Mouse (Mus musculus): Measurements from ENCODE around the gene Clgn.
"Not testable (repeated sequence)": the region's sequence is repeated elsewhere in the genome, so short reads cannot be mapped to it uniquely, and the experiment has no call there.

The Clgn gene

DNA sequence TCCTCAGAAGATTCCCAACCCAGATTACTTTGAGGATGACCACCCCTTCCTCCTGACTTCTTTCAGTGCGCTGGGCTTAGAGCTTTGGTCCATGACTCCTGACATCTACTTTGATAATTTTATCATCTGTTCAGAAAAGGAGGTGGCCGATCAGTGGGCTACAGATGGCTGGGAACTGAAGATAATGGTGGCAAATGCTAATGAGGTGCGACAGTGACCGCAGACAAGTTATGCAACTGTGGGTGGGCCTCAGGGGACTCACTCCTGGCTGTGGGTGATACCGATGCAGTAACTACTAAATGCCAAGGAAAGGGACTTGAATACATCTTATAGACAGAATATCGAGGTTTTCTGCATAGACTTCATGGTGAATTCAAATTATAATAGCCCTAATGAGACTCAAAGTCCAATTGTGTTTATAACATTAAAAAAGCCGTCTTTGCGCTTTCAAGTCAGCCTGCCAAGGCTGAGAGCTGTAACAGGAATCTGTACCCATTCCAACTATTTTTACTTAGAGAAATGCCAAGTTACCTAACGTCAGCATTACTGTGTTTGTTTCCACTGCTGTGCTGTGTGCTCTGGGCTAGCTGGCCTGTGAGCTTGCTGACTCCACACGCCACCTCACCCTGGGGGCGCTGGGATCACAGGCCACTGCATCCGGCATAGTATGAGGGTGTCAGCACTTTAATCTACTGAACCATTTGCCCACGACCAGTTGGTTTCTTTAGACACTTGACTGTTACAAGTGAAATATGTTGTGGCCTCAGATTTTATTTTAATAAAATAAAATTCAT, 33.6 kb downstream of the Clgn start:
- no peak for DNase-seq

DNA sequence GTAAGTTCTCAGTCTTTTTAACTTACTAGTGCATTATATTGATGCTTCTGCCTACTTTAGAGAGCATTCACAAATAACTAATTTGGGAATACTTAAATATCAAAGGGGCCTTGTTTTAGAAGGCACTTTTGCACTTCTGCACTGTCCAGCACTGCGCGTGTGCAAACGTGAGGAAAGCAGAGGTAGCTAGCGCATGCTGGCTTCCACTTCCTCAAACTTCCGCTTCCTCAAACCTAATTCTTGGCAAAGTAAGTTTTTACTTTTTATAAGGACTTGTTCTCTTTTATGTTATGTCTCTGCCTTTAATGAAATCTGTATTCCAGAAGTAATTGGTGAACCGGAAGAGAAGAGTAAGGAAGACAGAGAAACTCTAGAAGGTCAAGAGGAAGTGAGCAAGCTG, 35.5 kb downstream of the Clgn start:
- no peak for DNase-seq

GRCm38 (mm10) chr8:83426104-83426759, 36.6 kb downstream of the Clgn start:
- no peak for DNase-seq

DNA sequence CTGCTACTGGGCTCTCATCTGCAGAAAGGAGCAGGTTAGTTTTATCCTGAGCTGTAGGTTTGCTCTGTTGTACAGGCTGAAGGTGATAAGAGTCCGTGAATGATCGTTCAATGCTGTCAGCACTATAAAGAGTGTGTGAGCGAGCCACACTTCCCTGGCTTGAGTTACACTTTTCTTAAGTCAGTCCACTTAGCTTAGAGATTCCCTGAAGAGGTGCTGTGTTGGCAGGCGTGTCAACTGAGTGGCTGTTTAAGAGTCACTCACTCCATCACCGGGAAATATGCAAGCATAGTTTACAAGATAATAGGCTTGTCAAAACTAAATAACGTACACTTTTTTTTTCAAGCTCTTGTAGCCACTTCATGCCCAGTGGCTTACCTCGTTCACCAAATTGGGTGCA, 37.3 kb downstream of the Clgn start:
- DNase-seq = no peak

DNA sequence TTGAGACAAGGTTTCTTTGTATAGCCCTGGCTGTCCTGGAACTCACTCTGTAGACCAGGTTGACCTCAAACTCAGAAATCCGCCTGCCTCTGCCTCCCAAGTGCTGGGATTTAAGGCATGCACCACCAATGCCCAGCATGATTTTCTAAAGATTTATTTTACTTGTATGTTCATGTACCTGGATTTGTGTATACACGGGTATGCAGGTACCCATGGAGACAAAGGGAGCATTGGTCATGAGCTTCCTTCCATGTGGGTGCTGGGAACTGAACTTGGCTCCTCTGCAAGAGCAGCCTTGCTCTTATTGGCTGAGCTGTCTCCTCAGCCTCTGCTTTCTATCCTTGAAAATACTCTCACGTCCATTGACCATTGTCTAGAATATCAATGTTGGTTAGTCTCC, 39.0 kb downstream of the Clgn start:
- not testable (repeated sequence) for DNase-seq

- DNase-seq = no peak
Measured at GRCm38 (mm10) chr8:83429071-83429524, 39.4 kb downstream of the Clgn start.

DNA sequence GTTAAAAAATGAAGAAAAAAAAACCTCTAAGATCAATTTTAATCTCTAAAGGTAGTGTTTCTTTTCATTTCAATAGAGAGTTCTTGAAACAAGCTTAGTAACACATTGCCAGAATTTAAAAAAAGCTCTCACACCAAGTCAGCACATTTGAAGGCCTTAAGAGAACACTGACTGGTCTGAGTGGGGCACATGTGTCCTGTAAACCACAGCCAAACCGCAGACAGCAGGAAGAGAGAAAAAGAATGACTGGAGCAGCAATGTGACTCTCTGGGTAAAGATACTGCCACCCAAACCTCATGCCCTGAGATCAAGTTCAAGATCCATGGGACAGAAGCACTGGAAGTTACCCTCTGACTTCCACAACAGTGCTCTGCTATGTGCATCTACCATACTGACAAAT, 47.4 kb downstream of the Clgn start:
- DNase-seq = no peak

GRCm38 (mm10) chr8:83441656-83442242, 52.1 kb downstream of the Clgn start:
- DNase-seq = no peak

DNA sequence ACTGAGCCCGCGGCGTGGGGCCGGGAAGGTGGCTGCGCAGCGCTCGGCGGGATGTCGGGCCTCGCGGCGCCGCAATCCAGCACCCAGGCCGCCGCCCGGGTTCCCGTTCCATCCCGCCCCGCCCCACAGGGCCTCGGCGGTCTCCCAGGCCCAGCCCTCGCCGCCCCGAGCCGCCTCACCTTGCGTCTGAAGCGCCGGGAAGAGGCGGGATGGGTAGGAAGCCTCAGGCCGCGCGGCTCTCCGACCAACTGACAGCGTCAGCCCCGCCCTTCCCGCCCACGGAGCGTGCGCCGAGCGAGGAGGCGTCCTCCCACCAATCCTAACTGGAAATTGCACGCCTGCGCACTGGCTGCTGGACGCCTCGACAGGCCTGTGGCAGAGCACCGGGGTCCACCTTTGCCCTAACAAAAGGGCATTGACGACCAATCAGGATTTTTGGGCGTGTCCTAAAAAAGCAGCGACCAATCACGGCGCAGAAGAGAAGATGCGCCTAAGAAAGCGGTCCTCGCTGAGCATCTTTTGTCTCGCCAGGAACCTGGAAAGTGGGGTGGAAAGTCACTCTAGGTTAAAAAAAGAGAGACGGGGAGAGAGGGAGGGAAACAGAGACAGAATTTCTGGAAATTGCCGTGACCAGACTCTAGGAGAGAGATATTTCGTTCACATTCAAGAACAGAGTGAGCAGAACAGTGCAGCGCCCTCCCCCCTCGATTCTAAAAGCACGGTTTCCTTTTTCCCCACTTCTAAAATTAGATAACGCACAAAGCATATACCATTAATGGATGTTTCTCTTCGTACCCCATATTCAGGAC, 52.8 kb downstream of the Clgn start:
- peak; percentile 98 to 99 for DNase-seq

GRCm38 (mm10) chr8:83443052-83443400, 53.4 kb downstream of the Clgn start:
- no peak for DNase-seq

GRCm38 (mm10) chr8:83449960-83450359, 60.3 kb downstream of the Clgn start:
- peak; percentile 48 to 70 for DNase-seq

DNA sequence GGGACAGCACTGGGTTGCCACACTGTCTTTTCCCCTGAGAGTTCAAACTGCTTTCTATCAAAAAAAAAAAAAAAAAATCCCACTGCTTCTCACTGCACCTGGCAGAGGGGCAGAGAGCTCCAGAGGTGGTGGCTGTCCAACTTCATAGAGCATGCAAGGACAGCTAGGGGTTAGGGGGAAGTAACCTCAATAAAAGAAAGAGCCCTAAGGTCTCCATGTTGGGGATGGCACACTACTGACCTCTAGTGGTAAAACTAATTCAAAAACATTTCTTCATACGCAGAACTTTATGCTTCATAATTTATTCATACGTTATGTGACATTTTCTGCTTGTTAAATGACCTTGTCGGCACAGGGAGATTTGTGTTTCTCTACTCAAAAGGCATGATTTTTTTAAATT, 61.4 kb downstream of the Clgn start:
- DNase-seq = no peak

- DNase-seq = peak in 1 of 2 experiments; percentile 36
Measured at GRCm38 (mm10) chr8:83457121-83457520, 67.5 kb downstream of the Clgn start.

- DNase-seq = peak; percentile 49 to 70
Measured at GRCm38 (mm10) chr8:83458222-83458621, 68.6 kb downstream of the Clgn start, which contains the start of gene Scoc. TSS of gene Scoc (minus strand) at chr8:83458391.

DNA sequence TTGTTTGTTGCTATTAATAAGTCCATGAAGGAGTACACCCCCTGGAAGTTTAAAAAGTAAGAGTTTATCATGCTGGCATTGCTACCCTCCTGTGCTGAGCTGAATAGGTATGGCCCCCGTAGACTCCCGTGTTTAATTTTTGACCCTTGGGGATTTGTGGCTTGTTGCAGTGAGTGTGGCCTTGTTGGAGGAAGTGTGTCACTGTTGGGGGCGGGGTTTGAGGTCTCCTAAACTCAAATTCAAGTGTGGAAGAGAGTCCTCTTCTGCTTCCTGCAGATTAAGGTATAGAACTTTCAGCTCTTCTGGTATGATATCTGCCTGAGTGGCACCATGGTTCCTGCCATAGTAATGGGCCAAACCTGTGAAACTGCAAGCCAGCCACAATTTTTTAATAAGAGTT, 69.9 kb downstream of the Clgn start:
- no peak for DNase-seq
